Mouse (Mus musculus) CH12.LX (cell line): ENCODE data around the gene Gm10392. TPM values are rescaled to one million over a fixed set of nuclear protein-coding genes. Genes with fewer than 3 reads are reported as not detected.
A peak's percentile ranks its signal among the peaks of the same experiment; 100 is the strongest.

Experiments
- DNase-seq: peaks from one replicate; pipeline ENCODE4 v3.0.0-alpha.2; 2013; ENCODE audit errors: extremely low read depth
- H3K27ac ChIP-seq: 2 replicates; pipeline ENCODE4 v1.5.1; 2012; ENCODE audit warnings: low read depth, mild to moderate bottlenecking, control low read depth, moderate library complexity; ENCODE audit not compliant: insufficient read depth
- H3K27me3 ChIP-seq: replicated peaks from 2 replicates; pipeline ENCODE3; 2012; ENCODE audit warnings: inconsistent platforms
- H3K36me3 ChIP-seq, 2 experiments: replicated peaks in 1 of 2; 2 replicates each; pipeline versions ENCODE3 to v1.6.1; 2012; ENCODE audit warnings: inconsistent platforms in 1 of 2, low read length in 1 of 2, mild to moderate bottlenecking in 1 of 2, mixed read lengths in 1 of 2, moderate library complexity in 1 of 2; ENCODE audit not compliant: control insufficient read depth in 1 of 2, insufficient read depth in 1 of 2
- H3K4me1 ChIP-seq, 2 experiments: 2 replicates each; pipeline ENCODE4 v1.6.1; 2012; ENCODE audit warnings: inconsistent platforms in 1 of 2, moderate library complexity in 1 of 2; ENCODE audit not compliant: insufficient read depth in 2 of 2, control insufficient read depth in 1 of 2
- H3K4me2 ChIP-seq: 2 replicates; pipeline ENCODE4 v1.6.1; 2012; ENCODE audit warnings: low read depth, mild to moderate bottlenecking, control low read depth; ENCODE audit not compliant: poor library complexity, insufficient read depth, severe bottlenecking
- H3K4me3 ChIP-seq, 3 experiments: fragments of 150-350 bp in 1 of 3; sonication (generic) in 1 of 3; replicated peaks in 1 of 3; 2 replicates each; pipeline versions ENCODE3 to v1.5.1; 2011 to 2012; ENCODE audit warnings: low read depth in 2 of 3, low read length in 2 of 3, mild to moderate bottlenecking in 2 of 3, moderate library complexity in 2 of 3, control low read depth in 1 of 3, improper control_type of control experiment in 1 of 3, inconsistent platforms in 1 of 3, mixed read lengths in 1 of 3; ENCODE audit not compliant: poor library complexity in 1 of 3
- H3K79me2 ChIP-seq: replicated peaks from 2 replicates; pipeline ENCODE4 v1.6.1; 2012; ENCODE audit warnings: mild to moderate bottlenecking, moderate library complexity; ENCODE audit not compliant: control insufficient read depth, poor library complexity, insufficient read depth, severe bottlenecking; ENCODE audit errors: extremely low read depth
- H3K9ac ChIP-seq: 2 replicates; pipeline ENCODE4 v1.6.1; 2012; ENCODE audit warnings: low read depth, mild to moderate bottlenecking, control low read depth, moderate library complexity; ENCODE audit not compliant: insufficient read depth
- H3K9me3 ChIP-seq: replicated peaks from 2 replicates; pipeline ENCODE3; 2012; ENCODE audit warnings: low read length, inconsistent platforms, mixed read lengths
- BHLHE40 ChIP-seq: IDR thresholded peaks from 2 replicates; pipeline ENCODE4 v1.6.1; 2011; ENCODE audit warnings: mild to moderate bottlenecking, low read depth, low read length, improper control_type of control experiment
- CHD1 ChIP-seq: IDR thresholded peaks from 2 replicates; pipeline ENCODE4 v1.6.1; 2012; ENCODE audit warnings: low read depth, low read length, improper control_type of control experiment, inconsistent platforms
- CHD2 ChIP-seq: IDR thresholded peaks from 2 replicates; pipeline ENCODE4 v1.6.1; 2011; ENCODE audit warnings: low read length, improper control_type of control experiment
- CTCF ChIP-seq, 2 experiments: IDR thresholded peaks in 1 of 2; conservative IDR thresholded peaks in 1 of 2; 2 replicates each; pipeline ENCODE4 v1.5.1; 2011 to 2012; ENCODE audit warnings: low read depth in 2 of 2, low read length in 2 of 2, improper control_type of control experiment in 1 of 2, inconsistent platforms in 1 of 2, mild to moderate bottlenecking in 1 of 2, moderate library complexity in 1 of 2
- E2F4 ChIP-seq: IDR thresholded peaks from 2 replicates; pipeline ENCODE4 v1.6.1; 2011; ENCODE audit warnings: low read depth, low read length, improper control_type of control experiment; ENCODE audit not compliant: insufficient replicate concordance
- ELF1 ChIP-seq: IDR thresholded peaks from 2 replicates; pipeline ENCODE4 v1.6.1; 2014; ENCODE audit warnings: low read depth, mild to moderate bottlenecking, inconsistent platforms, low read length, improper control_type of control experiment
- EP300 ChIP-seq: IDR thresholded peaks from 2 replicates; pipeline ENCODE4 v1.6.1; 2011; ENCODE audit warnings: low read length, improper control_type of control experiment
- ETS1 ChIP-seq: conservative IDR thresholded peaks from 2 replicates; pipeline ENCODE4 v1.6.1; 2012; ENCODE audit warnings: low read depth, mild to moderate bottlenecking, inconsistent platforms, low read length, improper control_type of control experiment, moderate library complexity
- GABPA ChIP-seq: IDR thresholded peaks from 2 replicates; pipeline ENCODE4 v1.6.1; 2012; ENCODE audit warnings: low read depth, low read length, improper control_type of control experiment, inconsistent platforms; ENCODE audit not compliant: insufficient replicate concordance
- HCFC1 ChIP-seq: IDR thresholded peaks from 2 replicates; pipeline ENCODE4 v1.6.1; 2012; ENCODE audit warnings: low read depth, mild to moderate bottlenecking, inconsistent platforms, low read length, improper control_type of control experiment
- IRF4 ChIP-seq: IDR thresholded peaks from 2 replicates; pipeline ENCODE4 v1.6.1; 2014; ENCODE audit warnings: low read depth, mild to moderate bottlenecking, inconsistent platforms, low read length, improper control_type of control experiment
- JUN ChIP-seq: IDR thresholded peaks from 2 replicates; pipeline ENCODE4 v1.6.1; 2011; ENCODE audit warnings: low read depth, mild to moderate bottlenecking, low read length, improper control_type of control experiment, moderate library complexity; ENCODE audit not compliant: insufficient read depth
- JUND ChIP-seq: conservative IDR thresholded peaks from 2 replicates; pipeline ENCODE4 v1.6.1; 2011; ENCODE audit warnings: low read depth, low read length, improper control_type of control experiment
- KAT2A ChIP-seq: IDR thresholded peaks from 2 replicates; pipeline ENCODE4 v1.6.1; 2012; ENCODE audit warnings: low read length, improper control_type of control experiment, inconsistent platforms; ENCODE audit not compliant: insufficient replicate concordance
- MAFK ChIP-seq: IDR thresholded peaks from 2 replicates; pipeline ENCODE4 v1.6.1; 2011; ENCODE audit warnings: low read length, improper control_type of control experiment; ENCODE audit not compliant: insufficient replicate concordance
- MAX ChIP-seq: IDR thresholded peaks from 2 replicates; pipeline ENCODE4 v1.6.1; 2011; ENCODE audit warnings: low read length, improper control_type of control experiment
- MAZ ChIP-seq: IDR thresholded peaks from 2 replicates; pipeline ENCODE4 v1.6.1; 2012; ENCODE audit warnings: low read depth, mild to moderate bottlenecking, inconsistent platforms, low read length, improper control_type of control experiment, moderate library complexity
- MEF2A ChIP-seq: IDR thresholded peaks from 2 replicates; pipeline ENCODE4 v1.6.1; 2014; ENCODE audit warnings: low read depth, mild to moderate bottlenecking, inconsistent platforms, low read length, improper control_type of control experiment, borderline replicate concordance
- MXI1 ChIP-seq: IDR thresholded peaks from 2 replicates; pipeline ENCODE4 v1.6.1; 2011; ENCODE audit warnings: mild to moderate bottlenecking, low read depth, low read length, improper control_type of control experiment
- MYC ChIP-seq: IDR thresholded peaks from 2 replicates; pipeline ENCODE4 v1.6.1; 2011; ENCODE audit warnings: low read depth, mild to moderate bottlenecking, improper control_type of control experiment, low read length
- NELFE ChIP-seq: IDR thresholded peaks from 2 replicates; pipeline ENCODE4 v1.6.1; 2011; ENCODE audit warnings: low read depth, low read length, improper control_type of control experiment
- NRF1 ChIP-seq: IDR thresholded peaks from 2 replicates; pipeline ENCODE4 v1.6.1; 2014; ENCODE audit warnings: low read depth, mild to moderate bottlenecking, inconsistent platforms, low read length, improper control_type of control experiment, moderate library complexity
- PAX5 ChIP-seq: IDR thresholded peaks from 2 replicates; pipeline ENCODE4 v1.6.1; 2012; ENCODE audit warnings: low read length, inconsistent platforms, mixed read lengths
- POLR2A ChIP-seq: IDR thresholded peaks from 2 replicates; pipeline ENCODE4 v1.6.1; 2011; ENCODE audit warnings: low read depth, mild to moderate bottlenecking, improper control_type of control experiment, low read length
- POLR2AphosphoS2 ChIP-seq: IDR thresholded peaks from 2 replicates; pipeline ENCODE4 v1.6.1; 2011; ENCODE audit warnings: low read depth, low read length, improper control_type of control experiment
- RAD21 ChIP-seq: IDR thresholded peaks from 2 replicates; pipeline ENCODE4 v1.6.1; 2011; ENCODE audit warnings: low read depth, mild to moderate bottlenecking, low read length, improper control_type of control experiment, moderate library complexity
- RCOR1 ChIP-seq: conservative IDR thresholded peaks from 2 replicates; pipeline ENCODE4 v1.6.1; 2012; ENCODE audit warnings: low read depth, mild to moderate bottlenecking, inconsistent platforms, low read length, improper control_type of control experiment
- SIN3A ChIP-seq: IDR thresholded peaks from 2 replicates; pipeline ENCODE4 v1.6.1; 2012; ENCODE audit warnings: low read length, improper control_type of control experiment, inconsistent platforms
- SMC3 ChIP-seq: IDR thresholded peaks from 2 replicates; pipeline ENCODE4 v1.6.1; 2011; ENCODE audit warnings: low read depth, low read length, improper control_type of control experiment
- TBP ChIP-seq: conservative IDR thresholded peaks from 2 replicates; pipeline ENCODE4 v1.6.1; 2011; ENCODE audit warnings: low read depth, low read length, improper control_type of control experiment
- TCF12 ChIP-seq: IDR thresholded peaks from 2 replicates; pipeline ENCODE4 v1.6.1; 2014; ENCODE audit warnings: low read depth, mild to moderate bottlenecking, inconsistent platforms, low read length, improper control_type of control experiment
- UBTF ChIP-seq: IDR thresholded peaks from 2 replicates; pipeline ENCODE4 v1.6.1; 2012; ENCODE audit warnings: low read depth, mild to moderate bottlenecking, inconsistent platforms, low read length, improper control_type of control experiment, moderate library complexity
- USF1 ChIP-seq: IDR thresholded peaks from 2 replicates; pipeline ENCODE4 v1.6.1; 2014; ENCODE audit warnings: low read depth, mild to moderate bottlenecking, inconsistent platforms, low read length, improper control_type of control experiment
- USF2 ChIP-seq: conservative IDR thresholded peaks from 2 replicates; pipeline ENCODE4 v1.6.1; 2011; ENCODE audit warnings: low read depth, low read length, improper control_type of control experiment
- ZC3H11A ChIP-seq: IDR thresholded peaks from 2 replicates; pipeline ENCODE4 v1.6.1; 2012; ENCODE audit warnings: low read depth, mild to moderate bottlenecking, inconsistent platforms, low read length, improper control_type of control experiment
- ZKSCAN1 ChIP-seq: IDR thresholded peaks from 2 replicates; pipeline ENCODE4 v1.6.1; 2012; ENCODE audit warnings: low read depth, inconsistent platforms, low read length, improper control_type of control experiment, borderline replicate concordance
- ZMIZ1 ChIP-seq: IDR thresholded peaks from 2 replicates; pipeline ENCODE4 v1.6.1; 2012; ENCODE audit warnings: low read depth, mild to moderate bottlenecking, inconsistent platforms, low read length, improper control_type of control experiment
- ZNF384 ChIP-seq: IDR thresholded peaks from 2 replicates; pipeline ENCODE4 v1.6.1; 2012; ENCODE audit warnings: low read depth, low read length, improper control_type of control experiment, inconsistent platforms
- dilution Hi-C: fragments of 300-500 bp; cut with MboI; formaldehyde crosslinking; loops from 2 replicates; pipeline ENCODE4 v1.14.3; 2020; ENCODE audit warnings: low sequenced_read_pairs; ENCODE audit not compliant: extremely low pct_unique_long_range_greater_than_20kb, extremely low pct_ligation_motif_present
- in situ Hi-C: fragments of 300-500 bp; cut with MboI; formaldehyde crosslinking; loops from 3 replicates; pipeline ENCODE4 v1.14.3; 2019; ENCODE audit warnings: low sequenced_read_pairs, low pct_ligation_motif_present, low pct_unique_long_range_greater_than_20kb, mixed read lengths
- polyA plus RNA-seq: library from polyadenylated mRNA; unstranded; fragments of >175 nt; gene quantifications from 2 replicates; pipeline ENCODE4 v1.2.1, GENCODE M21; 2012; ENCODE audit warnings: low read depth; ENCODE audit not compliant: insufficient read length
- total RNA-seq, 2 experiments: library from RNA; depleted of rRNA; stranded (reverse); fragments of 300-350 nt in 1 of 2; fragments of >200 nt in 1 of 2; gene quantifications; 2 replicates each; pipeline ENCODE4 v1.2.3; 2012 to 2014

The Gm10392 gene
- total and polyA plus RNA-seq, 3 experiments = 0.13 to 0.17 TPM; not detected in 1

DNA sequence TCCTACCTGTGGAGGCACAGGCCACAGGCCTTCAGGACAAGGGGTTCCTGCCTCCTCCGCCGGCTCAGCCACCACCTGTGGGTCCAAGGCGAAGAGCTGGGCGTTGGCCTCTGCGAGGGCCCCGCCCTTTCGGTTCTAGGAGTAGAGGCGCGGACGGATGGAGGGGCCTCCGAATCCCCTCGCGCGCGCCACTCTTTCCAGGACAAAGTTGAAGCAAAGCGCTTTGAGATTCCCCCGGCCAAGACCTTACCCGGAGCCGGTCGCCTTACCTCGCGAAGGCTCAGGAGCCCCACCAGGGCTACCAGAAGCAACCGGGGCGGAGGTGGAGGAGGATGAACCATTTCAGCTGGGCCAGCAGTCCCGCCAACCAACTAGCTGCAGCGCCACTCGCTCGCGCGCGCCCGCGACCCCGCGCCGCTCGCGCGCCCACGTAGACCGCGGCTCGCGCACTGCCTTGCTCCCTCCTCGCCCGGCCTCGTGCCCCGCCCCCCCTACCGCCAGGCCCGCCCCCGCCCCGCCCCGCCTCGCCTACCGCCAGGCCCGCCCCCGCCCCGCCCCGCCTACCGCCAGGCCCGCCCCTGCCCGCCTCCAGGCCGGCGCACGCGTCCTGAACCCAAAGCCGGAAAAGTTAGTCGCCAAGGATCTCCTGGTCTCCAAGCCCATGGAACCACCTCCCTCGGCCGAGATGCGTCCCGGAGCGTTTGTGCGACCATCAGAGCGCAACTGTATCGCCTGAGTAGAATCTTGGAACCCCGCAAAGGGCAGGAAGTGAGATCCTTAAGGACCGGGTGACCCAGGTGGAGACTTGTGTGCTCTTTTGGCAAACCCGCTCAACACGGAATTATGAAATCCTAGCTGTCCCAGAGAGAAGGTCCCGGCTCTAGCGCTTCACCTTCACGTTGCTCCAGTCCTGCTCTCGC lies 5.8 kb downstream of the Gm10392 start:
- TF ChIP-seq ELF1 (peak; percentile 69), MYC (0 out of 2 replicates have a peak, but pooled peaks have one; percentile 47), POLR2AphosphoS2 (0 out of 2 replicates have a peak, but pooled peaks have one; percentile 55), KAT2A (0 out of 2 replicates have a peak, but pooled peaks have one; percentile 46), SMC3 (no peak), BHLHE40 (peak; percentile 56), UBTF (peak; percentile 58; the same call in 1 of the 2 replicates), NELFE (peak; percentile 97), E2F4 (no peak), ZC3H11A (no peak), TBP (0 out of 2 replicates have a peak, but pooled peaks have one; percentile 32), MAZ (peak; percentile 27; the same call in 1 of the 2 replicates), RAD21 (no peak), NRF1 (peak; percentile 83), ETS1 (no peak), EP300 (no peak), ZNF384 (no peak), PAX5 (no peak), CHD2 (no peak), USF1 (no peak), JUN (no peak), POLR2A (peak; percentile 94), CTCF (conservative IDR thresholded peaks at IDR 0.05 in 1 of 2, IDR thresholded peaks at IDR 0.05 in 1 of 2; ENCODE audit: low read depth in 2 of 2, low read length in 2 of 2) (no peak), RCOR1 (no peak), ZMIZ1 (0 out of 2 replicates have a peak, but pooled peaks have one; percentile 69), MEF2A (no peak), HCFC1 (no peak), MXI1 (peak; percentile 68), CHD1 (no peak), MAX (no peak), ZKSCAN1 (no peak), GABPA (no peak), JUND (no peak), TCF12 (no peak; the same call in 1 of the 2 replicates), IRF4 (no peak), MAFK (no peak), USF2 (no peak), SIN3A (peak; percentile 77)
- H3K4me2 ChIP-seq = peak overlapping the region; percentile 71
- peaks cover 14 to 47% of the 10 kb centered on the region in 2 experiments for H3K4me1 ChIP-seq
- DNase-seq = peak; percentile 84
- peaks cover 12% of the 10 kb centered on the region for H3K9me3 ChIP-seq
- H3K79me2 ChIP-seq = no peaks in the 10 kb centered on the region
- peak overlapping the region; percentile 69 for H3K9ac ChIP-seq
- H3K36me3 ChIP-seq = peaks cover 0 to 38% of the 10 kb centered on the region in 2 experiments
- dilution Hi-C loops (no loop called here), in situ Hi-C loops (loop anchor here (10.0 kb wide), 1 partner anchor 282 kb away; no protein-coding TSS in a partner anchor)
- H3K27me3 ChIP-seq = no peaks in the 10 kb centered on the region
- H3K4me3 ChIP-seq = peak overlapping the region; percentile 64 to 72 (median 67)
- H3K27ac ChIP-seq = peak overlapping the region; percentile 1; the same call in 1 of the 2 replicates
